Mouse (Mus musculus): ENCODE measurements around the gene Hnrnpf. TPM values are rescaled to one million over a fixed set of nuclear protein-coding genes. Genes with fewer than 3 reads are reported as not detected.

Hnrnpf gene
- polyA plus RNA-seq, 1 experiment from 2014 or later = 782 TPM

GRCm38 (mm10) chr6:117935681-117936612 lies 35.8 kb downstream of the Hnrnpf start:
- ATAC-seq (replicated peaks; ENCODE audit: low FRiP score) (no peak), DNase-seq (ENCODE audit: low spot score) (no peak)
- no peaks in the 10 kb centered on the region for H3K27me3 ChIP-seq (ENCODE audit: control insufficient read depth, insufficient read depth, low read length)
- H3K4me3 ChIP-seq (ENCODE audit: low read depth, low read length) = no peak overlapping the region
- H3K9me3 ChIP-seq (ENCODE audit: control insufficient read depth, low read length) = no peaks in the 10 kb centered on the region
- WGBS = 92% methylated on average over 14 of the region's 14 CpGs
- no peak overlapping the region for H3K27ac ChIP-seq (ENCODE audit: low read depth, low read length)
- H3K9ac ChIP-seq (ENCODE audit: low read length) = no peak overlapping the region
- no peak overlapping the region for H3K4me2 ChIP-seq (ENCODE audit: low read depth, low read length, severe bottlenecking)
- no peaks in the 10 kb centered on the region for H3K4me1 ChIP-seq (replicated peaks; ENCODE audit: control insufficient read depth, insufficient read depth, low read length)
- no peaks in the 10 kb centered on the region for H3K36me3 ChIP-seq (ENCODE audit: control insufficient read depth, insufficient read depth, low read length)

GRCm38 (mm10) chr6:117937222-117937932 lies 37.3 kb downstream of the Hnrnpf start, which contains the start of gene Fxyd4:
TSS of gene Fxyd4 (minus strand) at chr6:117937692.
- Histone ChIP-seq H3K27me3 (ENCODE audit: control insufficient read depth, insufficient read depth, low read length) (no peaks in the 10 kb centered on the region), H3K9ac (ENCODE audit: low read length) (no peak within 1 kb of the TSS), H3K9me3 (ENCODE audit: control insufficient read depth, low read length) (no peaks in the 10 kb centered on the region), H3K4me2 (ENCODE audit: low read depth, low read length, severe bottlenecking) (no peak within 1 kb of the TSS), H3K36me3 (ENCODE audit: control insufficient read depth, insufficient read depth, low read length) (no peaks in the 10 kb centered on the region), H3K4me3 (ENCODE audit: low read depth, low read length) (no peak within 1 kb of the TSS), H3K4me1 (replicated peaks; ENCODE audit: control insufficient read depth, insufficient read depth, low read length) (no peaks in the 10 kb centered on the region), H3K27ac (ENCODE audit: low read depth, low read length) (no peak within 1 kb of the TSS)
- DNase-seq (ENCODE audit: low spot score) (no peak), ATAC-seq (replicated peaks; ENCODE audit: low FRiP score) (no peak)
- 76% methylated on average over 10 of the region's 10 CpGs for WGBS

- Histone ChIP-seq H3K9me3 (ENCODE audit: control insufficient read depth, low read length) (no peaks in the 10 kb centered on the region), H3K4me2 (ENCODE audit: low read depth, low read length, severe bottlenecking) (no peak overlapping the region), H3K4me1 (replicated peaks; ENCODE audit: control insufficient read depth, insufficient read depth, low read length) (no peaks in the 10 kb centered on the region), H3K4me3 (ENCODE audit: low read depth, low read length) (no peak overlapping the region), H3K27ac (ENCODE audit: low read depth, low read length) (no peak overlapping the region), H3K27me3 (ENCODE audit: control insufficient read depth, insufficient read depth, low read length) (no peaks in the 10 kb centered on the region), H3K9ac (ENCODE audit: low read length) (no peak overlapping the region), H3K36me3 (ENCODE audit: control insufficient read depth, insufficient read depth, low read length) (no peaks in the 10 kb centered on the region)
- ATAC-seq (replicated peaks; ENCODE audit: low FRiP score) (no peak), DNase-seq (ENCODE audit: low spot score) (no peak)
- 92% methylated on average over 10 of the region's 10 CpGs for WGBS
Observed at GRCm38 (mm10) chr6:117938951-117939350, 38.8 kb downstream of the Hnrnpf start.

GRCm38 (mm10) chr6:117942769-117943168 lies 42.6 kb downstream of the Hnrnpf start:
- DNase-seq (ENCODE audit: low spot score) = no peak
- Histone ChIP-seq H3K9ac (ENCODE audit: low read length) (no peak overlapping the region), H3K4me3 (ENCODE audit: low read depth, low read length) (no peak overlapping the region), H3K27ac (ENCODE audit: low read depth, low read length) (no peak overlapping the region), H3K4me1 (replicated peaks; ENCODE audit: control insufficient read depth, insufficient read depth, low read length) (no peaks in the 10 kb centered on the region), H3K9me3 (ENCODE audit: control insufficient read depth, low read length) (no peaks in the 10 kb centered on the region), H3K36me3 (ENCODE audit: control insufficient read depth, insufficient read depth, low read length) (no peaks in the 10 kb centered on the region), H3K4me2 (ENCODE audit: low read depth, low read length, severe bottlenecking) (no peak overlapping the region), H3K27me3 (ENCODE audit: control insufficient read depth, insufficient read depth, low read length) (no peaks in the 10 kb centered on the region)
- WGBS = 84% methylated on average over 10 of the region's 10 CpGs
- no peak for ATAC-seq (replicated peaks; ENCODE audit: low FRiP score)

GRCm38 (mm10) chr6:117943899-117944298 lies 43.8 kb downstream of the Hnrnpf start:
- no peak for ATAC-seq (replicated peaks; ENCODE audit: low FRiP score)
- no peaks in the 10 kb centered on the region for H3K36me3 ChIP-seq (ENCODE audit: control insufficient read depth, insufficient read depth, low read length)
- H3K9me3 ChIP-seq (ENCODE audit: control insufficient read depth, low read length) = no peaks in the 10 kb centered on the region

GRCm38 (mm10) chr6:117952330-117952729 lies 52.2 kb downstream of the Hnrnpf start:
- H3K4me3 ChIP-seq (ENCODE audit: low read depth, low read length) = no peak overlapping the region
- 87% methylated on average over 4 of the region's 4 CpGs for WGBS
- no peak for ATAC-seq (replicated peaks; ENCODE audit: low FRiP score)
- H3K36me3 ChIP-seq (ENCODE audit: control insufficient read depth, insufficient read depth, low read length) = no peaks in the 10 kb centered on the region
- H3K27ac ChIP-seq (ENCODE audit: low read depth, low read length) = no peak overlapping the region
- H3K9me3 ChIP-seq (ENCODE audit: control insufficient read depth, low read length) = no peaks in the 10 kb centered on the region
- no peak for DNase-seq (ENCODE audit: low spot score)
- H3K4me2 ChIP-seq (ENCODE audit: low read depth, low read length, severe bottlenecking) = no peak overlapping the region
- H3K27me3 ChIP-seq (ENCODE audit: control insufficient read depth, insufficient read depth, low read length) = no peaks in the 10 kb centered on the region
- H3K9ac ChIP-seq (ENCODE audit: low read length) = no peak overlapping the region
- no peaks in the 10 kb centered on the region for H3K4me1 ChIP-seq (replicated peaks; ENCODE audit: control insufficient read depth, insufficient read depth, low read length)

More at GRCm38 (mm10) chr6:117943899-117944298, 43.8 kb downstream of the Hnrnpf start:
- 87% methylated on average over 2 of the region's 2 CpGs for WGBS
- Histone ChIP-seq H3K4me3 (ENCODE audit: low read depth, low read length) (no peak overlapping the region), H3K27ac (ENCODE audit: low read depth, low read length) (no peak overlapping the region), H3K9ac (ENCODE audit: low read length) (no peak overlapping the region), H3K4me2 (ENCODE audit: low read depth, low read length, severe bottlenecking) (no peak overlapping the region), H3K27me3 (ENCODE audit: control insufficient read depth, insufficient read depth, low read length) (no peaks in the 10 kb centered on the region), H3K4me1 (replicated peaks; ENCODE audit: control insufficient read depth, insufficient read depth, low read length) (no peaks in the 10 kb centered on the region)
- no peak for DNase-seq (ENCODE audit: low spot score)

- no peak overlapping the region for H3K4me3 ChIP-seq (ENCODE audit: low read depth, low read length)
- no peaks in the 10 kb centered on the region for H3K36me3 ChIP-seq (ENCODE audit: control insufficient read depth, insufficient read depth, low read length)
- WGBS = 79% methylated on average over 6 of the region's 6 CpGs
- H3K4me1 ChIP-seq (replicated peaks; ENCODE audit: control insufficient read depth, insufficient read depth, low read length) = no peaks in the 10 kb centered on the region
- H3K9ac ChIP-seq (ENCODE audit: low read length) = no peak overlapping the region
- H3K9me3 ChIP-seq (ENCODE audit: control insufficient read depth, low read length) = no peaks in the 10 kb centered on the region
- no peak overlapping the region for H3K4me2 ChIP-seq (ENCODE audit: low read depth, low read length, severe bottlenecking)
- no peak for ATAC-seq (replicated peaks; ENCODE audit: low FRiP score)
- H3K27me3 ChIP-seq (ENCODE audit: control insufficient read depth, insufficient read depth, low read length) = no peaks in the 10 kb centered on the region
- no peak overlapping the region for H3K27ac ChIP-seq (ENCODE audit: low read depth, low read length)
- DNase-seq (ENCODE audit: low spot score) = no peak
Observed at GRCm38 (mm10) chr6:117956161-117956560, 56.0 kb downstream of the Hnrnpf start.

GRCm38 (mm10) chr6:117956851-117957501 lies 56.9 kb downstream of the Hnrnpf start:
- H3K9me3 ChIP-seq (ENCODE audit: control insufficient read depth, low read length) = no peaks in the 10 kb centered on the region
- H3K4me3 ChIP-seq (ENCODE audit: low read depth, low read length) = no peak overlapping the region
- DNase-seq (ENCODE audit: low spot score) = no peak
- ATAC-seq (replicated peaks; ENCODE audit: low FRiP score) = no peak
- no peaks in the 10 kb centered on the region for H3K4me1 ChIP-seq (replicated peaks; ENCODE audit: control insufficient read depth, insufficient read depth, low read length)
- no peaks in the 10 kb centered on the region for H3K27me3 ChIP-seq (ENCODE audit: control insufficient read depth, insufficient read depth, low read length)
- no peak overlapping the region for H3K9ac ChIP-seq (ENCODE audit: low read length)
- no peaks in the 10 kb centered on the region for H3K36me3 ChIP-seq (ENCODE audit: control insufficient read depth, insufficient read depth, low read length)
- 21% methylated on average over 14 of the region's 14 CpGs for WGBS
- H3K27ac ChIP-seq (ENCODE audit: low read depth, low read length) = no peak overlapping the region
- no peak overlapping the region for H3K4me2 ChIP-seq (ENCODE audit: low read depth, low read length, severe bottlenecking)
